Mouse (Mus musculus) stomach, postnatal 0 days (tissue): ENCODE measurements around the gene Cc2d1a. TPM values are rescaled to one million over a fixed set of nuclear protein-coding genes. Genes with fewer than 3 reads are reported as not detected.

Experiments
- ATAC-seq: fragments of 200-750 bp; cut with Nextera tagmentation; 2 replicates; pipeline ENCODE4 v1.8.0; 2017; ENCODE audit not compliant: low FRiP score, low TSS enrichment
- DNase-seq: peaks from one replicate; pipeline ENCODE4 v3.0.0-alpha.2; 2016; ENCODE audit warnings: low spot score
- H3K27ac ChIP-seq: fragments of 300-500 bp; sonication (generic); replicated peaks from 2 replicates; pipeline ENCODE4 v1.5.1; 2014; ENCODE audit warnings: mild to moderate bottlenecking, control low read depth
- H3K27me3 ChIP-seq: fragments of 300-500 bp; sonication (generic); 2 replicates; pipeline ENCODE4 v1.6.1; 2014; ENCODE audit warnings: low read length; ENCODE audit not compliant: control insufficient read depth, insufficient read depth
- H3K36me3 ChIP-seq: fragments of 300-500 bp; sonication (generic); 2 replicates; pipeline ENCODE4 v1.6.1; 2014; ENCODE audit warnings: low read length, mixed read lengths; ENCODE audit not compliant: control insufficient read depth, insufficient read depth
- H3K4me1 ChIP-seq: fragments of 300-500 bp; sonication (generic); replicated peaks from 2 replicates; pipeline ENCODE4 v1.6.1; 2014; ENCODE audit warnings: antibody characterized with exemption; ENCODE audit not compliant: control insufficient read depth, insufficient read depth
- H3K4me2 ChIP-seq: fragments of 300-500 bp; sonication (generic); replicated peaks from 2 replicates; pipeline ENCODE4 v1.6.1; 2014; ENCODE audit warnings: low read depth, mild to moderate bottlenecking, control low read depth, moderate library complexity
- H3K4me3 ChIP-seq: fragments of 300-500 bp; sonication (generic); 2 replicates; pipeline ENCODE4 v1.5.1; 2014; ENCODE audit warnings: low read depth, low read length, control low read depth
- H3K9ac ChIP-seq: fragments of 300-500 bp; sonication (generic); 2 replicates; pipeline ENCODE4 v1.6.1; 2014; ENCODE audit warnings: mild to moderate bottlenecking, low read length, control low read depth, mixed read lengths
- H3K9me3 ChIP-seq: fragments of 300-500 bp; sonication (generic); 2 replicates; pipeline ENCODE4 v1.6.1; 2016; ENCODE audit warnings: low read length; ENCODE audit not compliant: control insufficient read depth
- CTCF ChIP-seq: IDR thresholded peaks from 2 replicates; pipeline ENCODE4 v1.5.1; 2016; ENCODE audit warnings: antibody characterized with exemption, low read depth, mild to moderate bottlenecking, moderate library complexity
- EP300 ChIP-seq: optimal IDR thresholded peaks from 2 replicates; pipeline ENCODE3; 2016; ENCODE audit warnings: antibody characterized with exemption
- WGBS: fragments of 180-500 bp; shearing (Covaris S2); extraction: QIAGEN DNeasy Blood & Tissue Kit; methylation state at CpG from one replicate; pipeline ENCODE4 v1.1.7; 2014; 5-methylcytosine and 5-hydroxymethylcytosine counted together
- polyA plus RNA-seq: library from polyadenylated mRNA; unstranded; fragments of >200 nt; fragmentation: Nextera tagmentation; extraction: Ambion mirVana; gene quantifications from 2 replicates; pipeline ENCODE4 v1.2.1, GENCODE M21; 2015

Gene Cc2d1a
- polyA plus RNA-seq, 1 experiment from 2014 or later, result 15.8 TPM

DNA sequence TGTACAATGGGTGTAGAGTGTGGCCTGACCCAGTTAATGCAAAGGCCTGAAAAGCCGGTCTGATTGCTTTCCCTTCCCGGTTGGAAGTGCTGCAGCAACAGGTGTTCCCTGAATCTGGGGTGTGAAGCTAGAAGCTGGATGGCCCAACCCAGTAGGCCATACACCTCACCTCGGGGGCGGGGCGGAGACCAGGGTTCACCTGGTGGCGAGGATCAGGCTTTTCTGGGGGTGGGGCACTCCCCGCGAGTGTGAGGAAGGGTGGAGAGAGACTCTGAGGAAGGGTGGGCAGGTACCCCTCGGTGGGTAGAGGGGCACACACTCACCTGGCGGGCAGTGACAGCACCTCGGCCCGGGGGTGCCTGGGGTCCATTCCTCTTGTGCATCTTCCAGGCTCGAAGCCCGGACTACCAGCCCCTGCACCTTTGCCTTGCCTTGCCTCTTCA, 391 bp downstream of the Cc2d1a start:
- TF ChIP-seq EP300 (peak; percentile 64), CTCF (no peak)
- peaks cover 5% of the 10 kb centered on the region; the same call in 1 of the 2 replicates for H3K4me1 ChIP-seq
- no peaks in the 10 kb centered on the region for H3K9me3 ChIP-seq
- 1% methylated on average over 14 of the region's 14 CpGs for WGBS
- peaks cover 11% of the 10 kb centered on the region for H3K36me3 ChIP-seq
- no peaks in the 10 kb centered on the region for H3K27me3 ChIP-seq
- H3K4me2 ChIP-seq, result peak overlapping the region; percentile 92
- H3K27ac ChIP-seq, result peak overlapping the region; percentile 95
- ATAC-seq, result peak; percentile 88
- peak overlapping the region; percentile 86 for H3K9ac ChIP-seq
- H3K4me3 ChIP-seq, result peak overlapping the region; percentile 66
- DNase-seq, result peak; percentile 91

DNA sequence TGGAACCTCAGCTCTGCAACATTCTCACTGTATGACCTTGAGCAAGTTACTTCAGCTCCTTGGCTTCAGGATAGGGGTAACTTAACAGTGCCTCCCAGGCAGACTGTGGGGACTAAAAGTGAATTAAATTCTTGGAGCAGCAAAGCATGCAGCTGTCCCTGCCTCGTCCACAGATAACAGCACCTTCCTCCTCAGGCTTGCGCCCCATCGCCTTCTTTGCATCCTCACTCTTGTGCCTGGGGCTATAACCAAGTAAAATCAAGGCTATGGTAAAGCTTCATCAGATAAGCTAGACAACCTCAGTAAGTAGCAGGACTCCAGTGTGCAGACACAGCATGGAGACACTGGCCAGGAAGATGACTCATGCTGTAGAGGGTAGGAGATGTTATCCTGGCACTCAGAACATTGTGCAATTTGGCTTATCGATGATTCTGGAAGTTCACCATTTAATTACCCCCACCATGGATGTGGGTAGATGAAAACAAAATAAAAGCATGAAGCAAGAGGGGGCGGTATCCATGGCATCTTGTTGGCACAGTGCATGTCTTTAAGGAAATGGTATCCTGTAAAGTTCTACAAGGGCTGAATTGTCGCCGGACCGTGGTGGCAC, 3.0 kb downstream of the Cc2d1a start:
- no peak overlapping the region for H3K9ac ChIP-seq
- H3K36me3 ChIP-seq, result peaks cover 26% of the 10 kb centered on the region
- DNase-seq (no peak), ATAC-seq (no peak)
- 88% methylated on average over 8 of the region's 8 CpGs for WGBS
- no peak overlapping the region for H3K4me3 ChIP-seq
- no peaks in the 10 kb centered on the region for H3K9me3 ChIP-seq
- no peaks in the 10 kb centered on the region for H3K27me3 ChIP-seq
- H3K27ac ChIP-seq, result no peak overlapping the region
- TF ChIP-seq EP300 (no peak), CTCF (no peak)
- H3K4me1 ChIP-seq, result peaks cover 5% of the 10 kb centered on the region; the same call in 1 of the 2 replicates
- no peak overlapping the region for H3K4me2 ChIP-seq

DNA sequence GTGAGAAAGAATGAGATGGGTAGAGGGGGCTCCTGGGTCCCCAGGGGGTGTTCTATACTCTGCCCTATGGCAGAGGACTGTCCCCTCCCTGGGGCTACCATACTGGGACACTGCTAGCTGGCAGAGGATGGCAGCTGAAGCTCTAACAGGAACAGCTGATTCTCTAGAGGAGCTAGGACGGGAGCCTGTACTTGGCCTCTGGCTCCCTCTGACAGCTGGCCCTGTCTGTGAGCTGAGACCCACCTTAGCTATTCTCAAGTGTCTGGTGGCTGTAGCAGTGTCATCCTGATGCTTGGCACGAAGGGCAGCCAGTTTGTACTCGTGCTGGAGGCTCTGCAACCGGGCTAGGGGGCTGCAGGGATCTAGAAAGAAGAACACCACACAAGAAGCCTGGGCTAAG, 6.9 kb downstream of the Cc2d1a start:
- DNase-seq (no peak), ATAC-seq (no peak)
- no peak overlapping the region for H3K9ac ChIP-seq
- H3K4me2 ChIP-seq, result no peak overlapping the region
- no peaks in the 10 kb centered on the region for H3K9me3 ChIP-seq
- TF ChIP-seq CTCF (no peak), EP300 (no peak)
- no peaks in the 10 kb centered on the region for H3K27me3 ChIP-seq
- 81% methylated on average over 4 of the region's 4 CpGs for WGBS
- H3K36me3 ChIP-seq, result peaks cover 58% of the 10 kb centered on the region
- H3K4me3 ChIP-seq, result no peak overlapping the region
- no peak overlapping the region for H3K27ac ChIP-seq
- no peaks in the 10 kb centered on the region for H3K4me1 ChIP-seq

DNA sequence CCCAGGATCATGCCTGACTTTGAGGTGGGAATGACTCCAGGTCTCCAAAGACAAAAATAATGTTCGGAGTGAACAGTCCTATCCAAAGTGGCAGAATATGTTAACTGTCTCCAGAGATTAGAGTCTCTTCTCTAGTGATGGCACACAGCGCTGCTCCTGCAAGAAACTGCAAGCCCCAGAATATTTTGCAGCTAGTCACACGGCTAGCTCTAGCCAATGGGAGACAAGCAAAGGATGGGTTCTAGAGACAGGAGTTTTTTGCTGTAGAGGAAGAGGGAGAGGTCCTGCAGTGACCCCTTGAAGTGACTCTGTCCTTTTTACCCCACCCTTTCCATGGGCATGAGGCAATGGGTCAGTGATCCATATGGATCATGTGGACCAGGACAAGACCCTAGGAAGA, 9.9 kb downstream of the Cc2d1a start:
- no peak for ATAC-seq
- peaks cover 72% of the 10 kb centered on the region for H3K36me3 ChIP-seq

DNA sequence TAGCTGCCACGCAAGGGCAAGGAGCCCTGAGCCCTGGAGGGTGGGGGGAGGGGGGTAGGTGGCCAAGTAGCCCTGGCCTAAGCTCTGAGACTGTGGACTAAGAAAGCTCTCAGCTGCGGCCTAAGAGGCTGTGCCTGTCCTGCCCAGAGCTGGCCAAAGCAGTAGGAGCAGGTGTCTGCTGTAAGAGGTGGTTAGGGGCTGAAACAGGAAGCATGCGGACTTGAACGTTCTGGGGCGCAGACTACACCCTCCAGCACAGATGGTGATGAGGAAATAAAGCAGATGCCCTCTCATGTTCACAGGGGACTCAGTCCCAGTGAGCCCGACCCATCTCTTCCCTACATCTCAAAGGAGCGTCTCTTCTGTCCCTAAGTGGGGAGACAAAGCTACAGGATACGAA, 15.5 kb downstream of the Cc2d1a start:
- H3K4me1 ChIP-seq, result no peaks in the 10 kb centered on the region
- no peaks in the 10 kb centered on the region for H3K27me3 ChIP-seq
- H3K9me3 ChIP-seq, result no peaks in the 10 kb centered on the region
- H3K9ac ChIP-seq, result no peak overlapping the region
- no peak for TF ChIP-seq EP300
- TF ChIP-seq CTCF, result no peak
- no peak overlapping the region for H3K4me2 ChIP-seq
- no peak overlapping the region for H3K27ac ChIP-seq
- H3K4me3 ChIP-seq, result no peak overlapping the region
- H3K36me3 ChIP-seq, result peaks cover 34% of the 10 kb centered on the region
- ATAC-seq (no peak), DNase-seq (no peak)
- 89% methylated on average over 8 of the region's 8 CpGs for WGBS

More for the DNA sequence above, 9.9 kb downstream of the Cc2d1a start:
- no peak overlapping the region for H3K4me2 ChIP-seq
- DNase-seq, result no peak
- 89% methylated on average over 3 of the region's 3 CpGs for WGBS
- no peak for TF ChIP-seq EP300
- TF ChIP-seq CTCF, result no peak
- no peaks in the 10 kb centered on the region for H3K4me1 ChIP-seq
- H3K27ac ChIP-seq, result no peak overlapping the region
- no peaks in the 10 kb centered on the region for H3K27me3 ChIP-seq
- H3K9me3 ChIP-seq, result no peaks in the 10 kb centered on the region
- no peak overlapping the region for H3K4me3 ChIP-seq
- H3K9ac ChIP-seq, result no peak overlapping the region

DNA sequence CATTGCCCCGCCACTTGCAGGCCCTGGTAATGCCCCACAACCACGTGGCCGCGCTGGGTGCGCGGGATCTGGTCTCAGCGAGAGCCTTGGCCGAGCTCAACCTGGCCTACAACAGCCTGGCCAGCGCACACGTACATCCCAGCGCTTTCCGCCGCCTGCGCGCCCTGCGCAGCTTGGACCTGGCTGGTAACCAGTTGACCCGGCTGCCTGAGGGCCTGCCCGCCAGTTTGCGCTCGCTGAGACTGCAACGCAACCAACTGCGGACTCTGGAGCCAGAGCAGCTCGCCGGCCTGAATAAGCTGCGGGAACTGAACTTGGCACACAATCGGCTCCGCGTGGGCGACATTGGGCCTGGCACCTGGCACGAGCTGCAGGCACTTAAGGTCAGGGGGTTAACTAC, 16.9 kb downstream of the Cc2d1a start:
- no peak overlapping the region for H3K4me3 ChIP-seq
- no peak for TF ChIP-seq EP300
- no peak for TF ChIP-seq CTCF
- H3K4me2 ChIP-seq, result no peak overlapping the region
- H3K27me3 ChIP-seq, result no peaks in the 10 kb centered on the region
- no peak overlapping the region for H3K27ac ChIP-seq
- no peaks in the 10 kb centered on the region for H3K4me1 ChIP-seq
- DNase-seq (no peak), ATAC-seq (no peak)
- H3K9me3 ChIP-seq, result no peaks in the 10 kb centered on the region
- peaks cover 22% of the 10 kb centered on the region for H3K36me3 ChIP-seq
- H3K9ac ChIP-seq, result no peak overlapping the region
- WGBS, result 45% methylated on average over 30 of the region's 30 CpGs
